Mouse (Mus musculus) CH12.LX (cell line): Measurements from ENCODE around the gene Lrrc28.

Source experiments
- CHD2 ChIP-seq: IDR thresholded peaks from 2 replicates; pipeline ENCODE4 v1.6.1; 2011; ENCODE audit warnings: low read length, improper control_type of control experiment
- CTCF ChIP-seq, 2 experiments: IDR thresholded peaks in 1 of 2; conservative IDR thresholded peaks in 1 of 2; 2 replicates each; pipeline ENCODE4 v1.5.1; 2011 to 2012; ENCODE audit warnings: low read depth in 2 of 2, low read length in 2 of 2, improper control_type of control experiment in 1 of 2, inconsistent platforms in 1 of 2, mild to moderate bottlenecking in 1 of 2, moderate library complexity in 1 of 2
- EP300 ChIP-seq: IDR thresholded peaks from 2 replicates; pipeline ENCODE4 v1.6.1; 2011; ENCODE audit warnings: low read length, improper control_type of control experiment
- MEF2A ChIP-seq: IDR thresholded peaks from 2 replicates; pipeline ENCODE4 v1.6.1; 2014; ENCODE audit warnings: low read depth, mild to moderate bottlenecking, inconsistent platforms, low read length, improper control_type of control experiment, borderline replicate concordance
- PAX5 ChIP-seq: IDR thresholded peaks from 2 replicates; pipeline ENCODE4 v1.6.1; 2012; ENCODE audit warnings: low read length, inconsistent platforms, mixed read lengths
- POLR2A ChIP-seq: IDR thresholded peaks from 2 replicates; pipeline ENCODE4 v1.6.1; 2011; ENCODE audit warnings: low read depth, mild to moderate bottlenecking, improper control_type of control experiment, low read length
- TBP ChIP-seq: conservative IDR thresholded peaks from 2 replicates; pipeline ENCODE4 v1.6.1; 2011; ENCODE audit warnings: low read depth, low read length, improper control_type of control experiment
- USF1 ChIP-seq: IDR thresholded peaks from 2 replicates; pipeline ENCODE4 v1.6.1; 2014; ENCODE audit warnings: low read depth, mild to moderate bottlenecking, inconsistent platforms, low read length, improper control_type of control experiment

GRCm38 (mm10) chr7:67468802-67469408, 176.2 kb downstream of the Lrrc28 start:
- no peak for TF ChIP-seq CTCF (conservative IDR thresholded peaks at IDR 0.05 in 1 of 2, IDR thresholded peaks at IDR 0.05 in 1 of 2; ENCODE audit: low read depth in 2 of 2, low read length in 2 of 2)
- no peak for TF ChIP-seq USF1
- TF ChIP-seq POLR2A, result no peak
- no peak for TF ChIP-seq MEF2A
- no peak for TF ChIP-seq CHD2
- TF ChIP-seq TBP, result no peak
- TF ChIP-seq EP300, result no peak
- TF ChIP-seq PAX5, result no peak
